Mouse (Mus musculus): ENCODE measurements at regions not wholly inside any gene's neighbourhood (a gene's known extent, or its start where the extent isn't known, plus 50 kb on each side); places are given as distances from the start of the nearest gene placed in this dataset.
A peak's percentile ranks its signal among the peaks of the same experiment; 100 is the strongest.

DNA sequence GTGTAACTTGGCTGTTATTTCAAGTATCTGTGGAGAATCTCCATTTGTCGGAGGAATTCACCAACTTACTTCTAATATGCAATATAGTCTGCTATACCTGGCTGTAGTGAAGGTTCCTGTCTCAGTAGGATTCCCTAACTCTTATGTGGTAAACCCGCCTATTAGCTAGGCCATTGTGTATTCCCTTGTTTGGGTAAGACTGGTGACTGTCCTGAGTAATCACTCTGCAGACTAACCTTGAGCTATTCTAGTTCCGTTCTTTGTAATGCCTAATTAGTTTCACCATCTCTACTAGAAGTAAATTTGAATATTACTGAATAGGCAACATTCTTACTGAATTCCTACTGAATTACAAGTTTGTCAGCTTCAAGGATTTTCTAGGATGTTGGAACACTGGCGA, 1380.8 kb upstream of the 1700008P02Rik start:
- Histone ChIP-seq H3K27ac (ENCODE audit: low read depth, low read length) (no peak overlapping the region), H3K4me3 (ENCODE audit: low read depth, low read length) (no peak overlapping the region), H3K27me3 (ENCODE audit: insufficient read depth, low read length) (no peaks in the 10 kb centered on the region), H3K9me3 (ENCODE audit: low read length) (no peaks in the 10 kb centered on the region), H3K4me2 (ENCODE audit: low read depth, low read length, poor library complexity, severe bottlenecking) (no peak overlapping the region), H3K9ac (replicated peaks; ENCODE audit: low read length, poor library complexity, severe bottlenecking) (no peak overlapping the region), H3K4me1 (ENCODE audit: insufficient read depth, low read length) (no peaks in the 10 kb centered on the region), H3K36me3 (ENCODE audit: insufficient read depth, low read length) (no peaks in the 10 kb centered on the region)
- 86% methylated on average over 4 of the region's 4 CpGs for WGBS
- no peak for TF ChIP-seq CTCF (IDR thresholded peaks at IDR 0.05)
- DNase-seq (ENCODE audit: low spot score) (no peak), ATAC-seq (ENCODE audit: low FRiP score) (no peak)

GRCm38 (mm10) chr3:7992322-7992721, 1372.1 kb upstream of the 1700008P02Rik start:
- Histone ChIP-seq H3K4me3 (ENCODE audit: low read depth, low read length) (no peak overlapping the region), H3K4me2 (ENCODE audit: low read depth, low read length, poor library complexity, severe bottlenecking) (no peak overlapping the region), H3K27ac (ENCODE audit: low read depth, low read length) (no peak overlapping the region), H3K9ac (replicated peaks; ENCODE audit: low read length, poor library complexity, severe bottlenecking) (no peak overlapping the region), H3K9me3 (ENCODE audit: low read length) (no peaks in the 10 kb centered on the region), H3K27me3 (ENCODE audit: insufficient read depth, low read length) (no peaks in the 10 kb centered on the region), H3K4me1 (ENCODE audit: insufficient read depth, low read length) (no peaks in the 10 kb centered on the region), H3K36me3 (ENCODE audit: insufficient read depth, low read length) (no peaks in the 10 kb centered on the region)
- ATAC-seq (ENCODE audit: low FRiP score), result no peak
- WGBS, result 80% methylated on average over 2 of the region's 2 CpGs
- DNase-seq (ENCODE audit: low spot score), result no peak
- no peak for TF ChIP-seq CTCF (IDR thresholded peaks at IDR 0.05)

DNA sequence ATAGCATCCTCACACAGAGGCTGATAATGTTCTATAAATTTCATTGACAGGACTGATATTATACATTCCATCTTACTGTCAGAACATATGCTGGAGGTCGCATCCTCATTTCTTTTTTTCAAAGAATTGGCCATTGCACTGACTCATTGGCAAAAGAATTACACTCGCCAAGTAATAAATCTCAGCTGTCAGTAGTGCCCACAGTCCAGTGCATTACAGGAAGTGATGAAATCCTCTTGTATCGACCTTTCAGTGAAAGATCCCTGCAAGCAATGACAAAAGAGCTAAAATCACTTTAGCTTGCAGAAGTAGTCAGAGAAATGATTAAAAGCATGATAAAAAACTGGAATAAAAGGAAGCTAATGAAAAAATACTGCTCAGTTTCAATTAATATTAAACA, 1353.0 kb upstream of the 1700008P02Rik start:
- no peaks in the 10 kb centered on the region for H3K27me3 ChIP-seq (ENCODE audit: insufficient read depth, low read length)
- H3K36me3 ChIP-seq (ENCODE audit: insufficient read depth, low read length), result no peaks in the 10 kb centered on the region
- H3K4me1 ChIP-seq (ENCODE audit: insufficient read depth, low read length), result no peaks in the 10 kb centered on the region
- no peaks in the 10 kb centered on the region for H3K9me3 ChIP-seq (ENCODE audit: low read length)
- no peak overlapping the region for H3K4me3 ChIP-seq (ENCODE audit: low read depth, low read length)
- no peak overlapping the region for H3K4me2 ChIP-seq (ENCODE audit: low read depth, low read length, poor library complexity, severe bottlenecking)
- no peak overlapping the region for H3K9ac ChIP-seq (replicated peaks; ENCODE audit: low read length, poor library complexity, severe bottlenecking)
- H3K27ac ChIP-seq (ENCODE audit: low read depth, low read length), result no peak overlapping the region
- ATAC-seq (ENCODE audit: low FRiP score) (no peak), DNase-seq (ENCODE audit: low spot score) (peak; percentile 19)
- 63% methylated on average over 3 of the region's 3 CpGs for WGBS
- no peak for TF ChIP-seq CTCF (IDR thresholded peaks at IDR 0.05)

GRCm38 (mm10) chr3:7953911-7954310, 1333.7 kb upstream of the 1700008P02Rik start:
- H3K4me2 ChIP-seq (ENCODE audit: low read depth, low read length, poor library complexity, severe bottlenecking), result no peak overlapping the region
- DNase-seq (ENCODE audit: low spot score), result no peak

DNA sequence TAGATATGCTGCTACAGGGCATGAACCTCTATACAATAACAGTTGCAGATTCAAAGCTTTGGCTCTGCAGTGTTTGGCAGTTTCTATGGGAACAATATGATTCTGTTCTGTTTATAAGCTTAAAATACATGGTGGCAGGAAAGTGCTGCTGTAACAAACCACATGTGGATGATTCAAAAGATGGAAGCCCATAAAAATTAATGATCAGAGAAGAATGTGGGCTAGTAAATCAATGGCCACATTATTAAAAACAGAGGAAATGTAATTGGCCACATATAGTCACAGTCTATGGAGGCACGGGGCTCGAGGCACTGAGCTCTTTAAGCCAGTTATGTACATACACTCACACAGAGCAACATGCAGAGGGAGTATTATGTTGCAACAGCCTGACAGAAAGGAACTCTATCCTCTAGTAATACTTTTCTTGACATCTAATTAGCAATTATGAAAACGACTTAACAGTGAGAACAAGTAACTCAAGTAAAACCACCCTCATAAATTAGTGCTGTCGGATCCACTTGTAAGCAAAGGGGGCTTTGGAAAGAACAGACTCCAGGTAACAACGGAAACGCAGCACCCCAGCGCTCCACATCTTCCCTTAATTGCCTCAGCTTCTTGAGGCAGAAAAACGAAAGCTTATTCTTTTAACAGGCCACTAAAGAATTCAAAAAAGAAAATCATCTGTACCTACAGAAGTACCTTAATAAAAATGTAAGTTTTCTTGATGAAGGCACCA, 1323.6 kb upstream of the 1700008P02Rik start:
- no peaks in the 10 kb centered on the region for H3K27me3 ChIP-seq (ENCODE audit: insufficient read depth, low read length)
- TF ChIP-seq CTCF (IDR thresholded peaks at IDR 0.05), result no peak
- H3K4me1 ChIP-seq (ENCODE audit: insufficient read depth, low read length), result no peaks in the 10 kb centered on the region
- no peaks in the 10 kb centered on the region for H3K9me3 ChIP-seq (ENCODE audit: low read length)
- H3K4me3 ChIP-seq (ENCODE audit: low read depth, low read length), result no peak overlapping the region
- H3K9ac ChIP-seq (replicated peaks; ENCODE audit: low read length, poor library complexity, severe bottlenecking), result no peak overlapping the region
- 58% methylated on average over 8 of the region's 8 CpGs for WGBS
- H3K4me2 ChIP-seq (ENCODE audit: low read depth, low read length, poor library complexity, severe bottlenecking), result no peak overlapping the region
- peak; percentile 3 for DNase-seq (ENCODE audit: low spot score)
- H3K36me3 ChIP-seq (ENCODE audit: insufficient read depth, low read length), result no peaks in the 10 kb centered on the region
- no peak overlapping the region for H3K27ac ChIP-seq (ENCODE audit: low read depth, low read length)
- no peak for ATAC-seq (ENCODE audit: low FRiP score)

More at GRCm38 (mm10) chr3:7953911-7954310, 1333.7 kb upstream of the 1700008P02Rik start:
- H3K9me3 ChIP-seq (ENCODE audit: low read length), result no peaks in the 10 kb centered on the region
- no peak for TF ChIP-seq CTCF (IDR thresholded peaks at IDR 0.05)
- no peaks in the 10 kb centered on the region for H3K36me3 ChIP-seq (ENCODE audit: insufficient read depth, low read length)
- ATAC-seq (ENCODE audit: low FRiP score), result no peak
- no peak overlapping the region for H3K27ac ChIP-seq (ENCODE audit: low read depth, low read length)
- no peak overlapping the region for H3K9ac ChIP-seq (replicated peaks; ENCODE audit: low read length, poor library complexity, severe bottlenecking)
- H3K4me3 ChIP-seq (ENCODE audit: low read depth, low read length), result no peak overlapping the region
- H3K4me1 ChIP-seq (ENCODE audit: insufficient read depth, low read length), result no peaks in the 10 kb centered on the region
- H3K27me3 ChIP-seq (ENCODE audit: insufficient read depth, low read length), result no peaks in the 10 kb centered on the region
- WGBS, result 91% methylated on average over 1 of the region's 1 CpGs
